Mouse (Mus musculus): ENCODE measurements around the gene Srgap3. TPM values are rescaled to one million over a fixed set of nuclear protein-coding genes. Genes with fewer than 3 reads are reported as not detected.

Srgap3 gene
- total and polyA plus RNA-seq, 2 experiments from 2014 or later = 21.2 to 56.7 TPM

DNA sequence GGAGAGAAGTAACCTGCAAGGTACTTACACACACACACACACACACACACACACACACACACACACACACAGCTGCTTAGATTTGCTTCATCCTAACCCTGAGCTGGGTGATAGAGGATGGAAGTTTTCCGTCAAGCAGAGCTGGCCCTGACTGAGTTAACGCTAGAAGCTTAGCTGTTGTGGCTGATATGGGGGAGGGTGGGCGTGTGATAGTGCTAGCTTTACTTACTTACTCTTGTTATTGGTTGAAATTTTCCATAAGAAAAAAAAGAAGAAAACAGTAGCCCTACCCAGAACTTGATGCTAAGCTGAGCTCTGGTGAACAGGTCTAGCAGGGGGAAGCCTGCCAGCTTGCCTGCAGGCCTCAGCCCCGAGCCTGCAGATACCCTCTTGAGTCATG is 110.4 kb downstream of the Srgap3 start:
- DNase-seq = no peak
- no peak overlapping the region for H3K27ac ChIP-seq (ENCODE audit: low read depth, low read length)
- H3K4me3 ChIP-seq (ENCODE audit: low read depth, low read length) = no peak overlapping the region
- WGBS = 77% methylated on average over 4 of the region's 4 CpGs
- TF ChIP-seq CTCF (IDR thresholded peaks at IDR 0.05; ENCODE audit: low read depth) = no peak
- H3K4me1 ChIP-seq (ENCODE audit: insufficient read depth) = peaks cover 23% of the 10 kb centered on the region
- ATAC-seq = no peak
- no peaks in the 10 kb centered on the region for H3K9me3 ChIP-seq (ENCODE audit: low read length)
- no peaks in the 10 kb centered on the region for H3K27me3 ChIP-seq (ENCODE audit: insufficient read depth, low read length)
- H3K36me3 ChIP-seq (ENCODE audit: insufficient read depth) = no peaks in the 10 kb centered on the region
- H3K9ac ChIP-seq = no peak overlapping the region
- H3K4me2 ChIP-seq (ENCODE audit: low read depth) = no peak overlapping the region

DNA sequence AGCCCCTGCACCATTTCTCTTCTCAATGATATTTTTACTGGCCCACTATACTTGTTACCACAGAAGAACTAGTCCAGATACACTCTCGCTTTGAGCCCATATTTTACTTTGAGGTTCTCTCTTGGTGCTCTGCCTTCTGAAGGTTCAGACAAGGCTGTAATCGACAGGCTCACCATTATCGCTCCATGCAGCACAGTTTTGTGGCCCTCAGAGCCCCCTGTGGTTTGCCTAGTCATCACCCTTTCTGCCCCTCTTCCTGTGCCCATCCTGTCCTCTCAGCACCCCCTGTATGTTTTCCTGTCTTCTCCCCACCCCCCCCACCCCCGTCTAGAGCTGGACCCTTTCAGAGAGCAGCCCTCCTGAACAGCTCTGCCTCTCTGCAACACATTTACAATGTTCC is 111.7 kb downstream of the Srgap3 start:
- TF ChIP-seq CTCF (IDR thresholded peaks at IDR 0.05; ENCODE audit: low read depth) = no peak
- WGBS = 82% methylated on average over 4 of the region's 4 CpGs
- no peaks in the 10 kb centered on the region for H3K9me3 ChIP-seq (ENCODE audit: low read length)
- peaks cover 21% of the 10 kb centered on the region for H3K4me1 ChIP-seq (ENCODE audit: insufficient read depth)
- no peaks in the 10 kb centered on the region for H3K27me3 ChIP-seq (ENCODE audit: insufficient read depth, low read length)
- no peak overlapping the region for H3K4me3 ChIP-seq (ENCODE audit: low read depth, low read length)
- DNase-seq = no peak
- no peaks in the 10 kb centered on the region for H3K36me3 ChIP-seq (ENCODE audit: insufficient read depth)
- no peak overlapping the region for H3K9ac ChIP-seq
- H3K4me2 ChIP-seq (ENCODE audit: low read depth) = no peak overlapping the region
- no peak for ATAC-seq
- no peak overlapping the region for H3K27ac ChIP-seq (ENCODE audit: low read depth, low read length)

DNA sequence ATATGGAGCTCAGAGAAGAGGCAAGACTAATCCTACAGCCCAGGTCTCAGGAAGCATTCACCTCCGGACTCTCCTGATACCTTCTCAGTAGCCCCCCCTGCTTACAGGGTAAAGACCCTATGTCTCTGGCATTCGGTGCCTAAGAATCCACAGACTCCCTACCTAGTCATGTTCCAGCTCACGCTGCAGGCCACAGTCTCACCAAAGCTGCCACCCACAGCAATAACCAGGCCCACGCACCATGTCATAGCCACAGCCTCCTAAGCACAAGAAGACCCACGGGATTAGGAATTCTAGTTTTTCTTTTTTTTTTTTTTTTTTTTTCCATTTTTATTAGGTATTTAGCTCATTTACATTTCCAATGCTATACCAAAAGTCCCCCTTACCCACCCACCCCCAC is 112.6 kb downstream of the Srgap3 start:
- no peak overlapping the region for H3K27ac ChIP-seq (ENCODE audit: low read depth, low read length)
- 82% methylated on average over 5 of the region's 5 CpGs for WGBS
- H3K27me3 ChIP-seq (ENCODE audit: insufficient read depth, low read length) = no peaks in the 10 kb centered on the region
- no peaks in the 10 kb centered on the region for H3K36me3 ChIP-seq (ENCODE audit: insufficient read depth)
- DNase-seq (no peak), ATAC-seq (no peak)
- H3K4me2 ChIP-seq (ENCODE audit: low read depth) = no peak overlapping the region
- no peak overlapping the region for H3K9ac ChIP-seq
- H3K9me3 ChIP-seq (ENCODE audit: low read length) = no peaks in the 10 kb centered on the region
- H3K4me1 ChIP-seq (ENCODE audit: insufficient read depth) = peaks cover 14% of the 10 kb centered on the region
- TF ChIP-seq CTCF (IDR thresholded peaks at IDR 0.05; ENCODE audit: low read depth) = no peak
- no peak overlapping the region for H3K4me3 ChIP-seq (ENCODE audit: low read depth, low read length)

DNA sequence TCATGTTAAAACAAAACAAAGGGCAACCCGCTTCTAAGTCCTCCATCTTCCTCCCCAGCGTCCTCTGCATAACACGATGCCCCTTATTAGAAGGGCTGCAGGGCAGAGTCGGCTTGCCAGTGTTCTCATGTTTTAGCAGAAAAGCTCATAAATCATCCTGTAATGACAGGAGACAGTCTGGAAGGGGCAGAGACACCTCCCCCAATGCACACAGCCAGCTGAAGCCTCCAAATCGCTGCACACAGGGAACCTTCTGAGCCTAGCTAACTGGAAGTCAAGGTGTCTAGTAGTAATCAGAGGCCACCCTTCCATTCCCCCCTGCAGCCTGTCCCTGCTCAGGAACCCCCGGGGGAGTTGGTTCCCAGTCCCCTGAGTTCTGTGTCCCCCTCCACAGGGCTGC is 113.3 kb downstream of the Srgap3 start:
- DNase-seq (no peak), ATAC-seq (no peak)
- no peak overlapping the region for H3K9ac ChIP-seq

DNA sequence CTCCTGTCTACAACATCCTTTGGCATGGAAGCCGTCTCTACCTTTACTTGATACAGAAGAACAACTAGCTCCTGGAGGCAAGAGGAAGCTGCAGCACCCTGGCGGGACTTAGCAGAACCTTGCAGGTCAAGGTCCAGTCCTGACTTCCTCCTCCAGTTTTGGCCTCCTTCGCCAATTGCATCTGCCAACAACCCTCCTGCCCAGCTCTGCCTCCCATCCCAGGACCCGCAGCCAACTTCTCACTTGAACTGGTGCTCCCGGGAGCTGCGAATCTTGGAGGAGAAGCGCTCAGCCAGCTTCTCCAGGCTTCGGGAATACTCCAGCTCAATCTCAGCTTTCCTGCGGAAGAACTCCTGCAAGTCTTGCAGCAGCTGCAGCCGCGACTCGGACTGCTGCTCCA is 117.9 kb downstream of the Srgap3 start:
- Histone ChIP-seq H3K36me3 (ENCODE audit: insufficient read depth) (peaks cover 7% of the 10 kb centered on the region; the same call in 1 of the 2 replicates), H3K27me3 (ENCODE audit: insufficient read depth, low read length) (no peaks in the 10 kb centered on the region), H3K9me3 (ENCODE audit: low read length) (no peaks in the 10 kb centered on the region), H3K9ac (no peak overlapping the region), H3K4me3 (ENCODE audit: low read depth, low read length) (no peak overlapping the region), H3K4me1 (ENCODE audit: insufficient read depth) (peaks cover 3% of the 10 kb centered on the region; the same call in 1 of the 2 replicates), H3K27ac (ENCODE audit: low read depth, low read length) (no peak overlapping the region), H3K4me2 (ENCODE audit: low read depth) (no peak overlapping the region)
- WGBS = 61% methylated on average over 12 of the region's 12 CpGs
- no peak for TF ChIP-seq CTCF (IDR thresholded peaks at IDR 0.05; ENCODE audit: low read depth)
- ATAC-seq (no peak), DNase-seq (no peak)

More for the DNA sequence above, 113.3 kb downstream of the Srgap3 start:
- no peak overlapping the region; the same call in 1 of the 2 replicates for H3K27ac ChIP-seq (ENCODE audit: low read depth, low read length)
- WGBS = 39% methylated on average over 6 of the region's 6 CpGs
- no peaks in the 10 kb centered on the region for H3K9me3 ChIP-seq (ENCODE audit: low read length)
- peaks cover 8% of the 10 kb centered on the region for H3K4me1 ChIP-seq (ENCODE audit: insufficient read depth)
- no peak for TF ChIP-seq CTCF (IDR thresholded peaks at IDR 0.05; ENCODE audit: low read depth)
- no peak overlapping the region for H3K4me2 ChIP-seq (ENCODE audit: low read depth)
- no peak overlapping the region for H3K4me3 ChIP-seq (ENCODE audit: low read depth, low read length)
- 0 out of 2 replicates have a peak, but pooled peaks cover under 1% of the 10 kb centered on the region for H3K36me3 ChIP-seq (ENCODE audit: insufficient read depth)
- no peaks in the 10 kb centered on the region for H3K27me3 ChIP-seq (ENCODE audit: insufficient read depth, low read length)

DNA sequence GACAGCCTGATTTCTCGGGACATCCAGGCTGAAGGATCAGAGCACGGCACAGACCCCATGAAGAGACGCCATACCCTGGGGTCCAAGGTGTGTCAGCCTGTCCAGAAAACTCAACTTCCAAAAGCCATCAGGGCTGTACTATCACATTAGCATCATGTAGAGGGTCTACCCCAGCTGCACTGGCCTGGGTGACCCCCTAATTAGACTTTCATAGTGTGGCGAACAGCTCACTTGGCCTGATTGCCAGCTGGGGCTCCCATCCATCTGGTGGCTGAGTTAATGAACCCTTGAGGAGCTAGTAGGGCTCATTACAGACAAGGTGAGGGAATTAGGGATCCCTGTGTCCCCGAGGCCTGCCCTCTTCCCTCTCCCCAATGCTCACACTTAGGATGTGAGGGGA is 118.6 kb downstream of the Srgap3 start:
- no peak for DNase-seq
- Histone ChIP-seq H3K4me3 (ENCODE audit: low read depth, low read length) (no peak overlapping the region), H3K9me3 (ENCODE audit: low read length) (no peaks in the 10 kb centered on the region), H3K9ac (no peak overlapping the region), H3K4me1 (ENCODE audit: insufficient read depth) (no peaks in the 10 kb centered on the region), H3K27ac (ENCODE audit: low read depth, low read length) (no peak overlapping the region), H3K27me3 (ENCODE audit: insufficient read depth, low read length) (no peaks in the 10 kb centered on the region), H3K36me3 (ENCODE audit: insufficient read depth) (peaks cover 7% of the 10 kb centered on the region; the same call in 1 of the 2 replicates), H3K4me2 (ENCODE audit: low read depth) (no peak overlapping the region)
- peak; percentile 25; the same call in 1 of the 2 replicates for ATAC-seq
- TF ChIP-seq CTCF (IDR thresholded peaks at IDR 0.05; ENCODE audit: low read depth) = no peak
- WGBS = 66% methylated on average over 5 of the region's 5 CpGs

DNA sequence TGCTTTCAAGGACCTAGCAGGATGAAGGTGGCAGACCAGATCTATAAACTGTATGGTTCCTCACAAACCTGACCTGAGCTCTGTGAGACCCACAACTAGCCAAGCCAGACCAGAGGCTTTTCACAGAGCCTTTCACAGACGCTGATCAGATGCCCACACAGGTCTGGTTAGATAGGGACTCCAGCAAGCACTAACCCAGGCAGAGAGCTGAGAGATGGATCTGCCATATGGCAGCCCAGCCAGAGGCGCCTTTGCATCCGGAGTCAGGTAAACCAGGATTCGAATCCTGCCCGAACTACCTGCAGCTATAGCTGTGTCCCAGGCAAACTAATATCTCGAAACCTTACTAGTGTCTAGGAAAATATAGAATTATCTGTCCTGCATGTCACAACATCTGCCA is 121.4 kb downstream of the Srgap3 start:
- H3K4me1 ChIP-seq (ENCODE audit: insufficient read depth) = peaks cover 14% of the 10 kb centered on the region; the same call in 1 of the 2 replicates
- no peaks in the 10 kb centered on the region for H3K9me3 ChIP-seq (ENCODE audit: low read length)
- no peak overlapping the region for H3K4me2 ChIP-seq (ENCODE audit: low read depth)
- DNase-seq = no peak
- H3K36me3 ChIP-seq (ENCODE audit: insufficient read depth) = peaks cover 7% of the 10 kb centered on the region; the same call in 1 of the 2 replicates
- H3K27ac ChIP-seq (ENCODE audit: low read depth, low read length) = no peak overlapping the region
- no peak for ATAC-seq
- no peak overlapping the region for H3K9ac ChIP-seq
- H3K4me3 ChIP-seq (ENCODE audit: low read depth, low read length) = no peak overlapping the region
- WGBS = 96% methylated on average over 6 of the region's 6 CpGs
- no peak for TF ChIP-seq CTCF (IDR thresholded peaks at IDR 0.05; ENCODE audit: low read depth)
- H3K27me3 ChIP-seq (ENCODE audit: insufficient read depth, low read length) = no peaks in the 10 kb centered on the region
